Mouse (Mus musculus): ENCODE measurements around the gene Gfy.
"Not testable (repeated sequence)": the region's sequence is repeated elsewhere in the genome, so short reads cannot be mapped to it uniquely, and the experiment has no call there.

Gene Gfy

DNA sequence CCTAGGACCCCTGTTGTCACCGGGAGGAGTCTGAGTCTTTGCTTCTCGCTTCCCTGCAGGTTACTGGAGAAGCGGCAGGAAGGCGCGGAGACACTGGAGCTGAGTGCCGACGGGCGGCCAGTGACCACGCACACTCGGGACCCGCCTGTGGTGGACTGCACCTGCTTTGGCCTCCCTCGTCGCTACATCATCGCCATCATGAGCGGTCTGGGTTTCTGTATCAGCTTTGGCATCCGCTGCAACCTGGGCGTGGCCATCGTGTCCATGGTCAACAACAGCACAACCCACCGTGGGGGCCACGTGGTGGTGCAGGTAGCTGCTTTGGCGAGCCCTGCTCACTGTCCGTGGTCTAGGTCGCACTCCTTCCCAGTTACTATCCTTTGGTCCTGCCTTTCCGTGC, 10.7 kb downstream of the Gfy start:
- in situ Hi-C loops (cut with MboI, MseI), result no loop called here

DNA sequence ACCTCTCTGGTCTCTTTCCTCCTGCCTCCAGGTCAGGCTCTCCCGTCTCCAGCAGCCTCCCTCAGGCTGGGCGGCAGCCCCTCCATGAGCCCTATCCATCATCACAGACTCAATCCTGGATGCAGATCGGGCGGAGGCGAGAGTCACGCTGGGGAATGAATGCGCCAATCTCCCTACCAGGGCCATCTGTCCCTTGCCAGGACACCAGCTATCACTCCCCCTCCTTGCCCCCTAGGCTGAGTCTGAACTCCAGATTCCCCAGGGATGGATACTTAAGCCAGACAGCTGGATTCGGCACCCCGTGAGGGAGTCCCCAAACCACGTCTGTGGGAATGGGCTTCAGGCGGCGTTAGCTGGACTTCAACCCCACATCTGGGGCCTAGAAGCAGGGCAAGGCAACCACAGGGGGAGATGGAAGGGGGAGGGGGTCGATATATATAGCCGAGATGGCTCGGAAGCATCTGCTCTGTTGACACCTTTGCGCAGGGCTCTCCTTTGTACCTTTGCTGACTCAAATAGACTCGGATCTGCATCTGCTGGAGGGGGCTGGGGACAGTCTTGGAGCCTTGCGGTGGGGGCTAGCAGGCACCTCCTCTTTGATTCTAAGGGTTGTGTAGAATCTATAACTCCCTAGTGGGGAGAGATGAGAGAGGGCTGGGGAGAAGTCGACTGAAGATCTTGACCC, 11.5 kb downstream of the Gfy start:
- in situ Hi-C loops (cut with MboI, MseI), result no loop called here

DNA sequence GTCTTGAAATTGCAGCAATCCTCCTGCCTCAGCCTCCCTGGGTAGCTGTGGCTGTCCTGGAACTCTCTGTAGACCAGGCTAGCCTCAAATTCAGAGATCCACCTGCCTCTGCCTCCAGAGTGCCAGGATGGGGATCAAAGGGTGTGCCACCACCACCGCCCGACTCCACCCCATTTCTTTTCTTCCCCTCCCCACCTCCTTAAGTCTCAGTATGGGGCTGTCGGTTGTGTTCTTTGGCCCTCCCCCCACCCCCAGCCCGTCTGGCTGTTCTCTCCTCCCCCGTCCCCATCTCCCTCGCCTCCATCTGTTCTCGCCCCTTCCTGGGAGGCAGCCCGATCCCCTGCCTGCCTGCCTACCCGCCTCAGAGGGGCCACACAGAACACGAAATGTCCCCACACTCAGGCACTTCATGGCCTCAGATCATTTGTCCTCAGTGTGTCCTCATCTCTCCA, 12.4 kb downstream of the Gfy start:
- in situ Hi-C loops (cut with MboI, MseI), result no loop called here

DNA sequence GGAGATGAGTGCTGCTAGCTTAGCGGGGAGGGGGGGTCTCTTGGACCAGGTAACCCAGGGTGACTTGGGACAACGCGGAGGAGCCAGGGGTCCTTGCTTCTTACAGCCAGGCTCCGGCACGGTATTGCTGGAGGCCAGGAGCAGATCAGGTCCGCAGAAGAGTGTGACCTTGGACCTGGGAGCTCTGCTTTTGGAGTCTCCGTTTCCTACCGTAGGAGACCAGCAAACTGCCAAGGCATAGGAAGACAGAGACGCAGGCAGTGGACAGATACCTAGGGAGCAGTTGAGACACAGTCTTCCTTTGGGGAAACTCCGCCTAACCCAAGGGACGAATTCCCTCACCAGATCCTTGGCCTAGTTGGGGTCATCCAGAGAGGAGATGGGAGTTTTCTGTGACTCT, 13.7 kb downstream of the Gfy start:
- in situ Hi-C loops (cut with MboI, MseI), result no loop called here

DNA sequence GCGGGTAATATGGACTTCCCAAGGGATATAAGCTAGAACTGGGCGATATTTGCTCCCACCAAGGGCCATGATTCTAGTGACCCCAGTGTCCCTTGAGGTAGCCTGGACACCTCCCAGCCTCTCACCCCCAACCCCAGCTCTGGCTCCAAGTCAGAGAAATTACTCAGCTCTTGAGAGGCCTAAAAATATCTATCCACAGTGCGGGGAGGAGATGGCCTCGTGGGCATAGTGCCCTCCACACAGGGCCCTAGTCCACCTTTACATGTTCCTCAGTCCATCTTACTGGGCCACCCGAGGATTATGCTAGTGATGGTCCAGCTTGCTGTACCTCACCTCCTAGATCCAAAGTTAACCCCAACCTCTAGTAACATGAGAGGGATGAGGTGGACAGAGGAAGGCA, 14.5 kb downstream of the Gfy start:
- in situ Hi-C loops (cut with MboI, MseI), result no loop called here

DNA sequence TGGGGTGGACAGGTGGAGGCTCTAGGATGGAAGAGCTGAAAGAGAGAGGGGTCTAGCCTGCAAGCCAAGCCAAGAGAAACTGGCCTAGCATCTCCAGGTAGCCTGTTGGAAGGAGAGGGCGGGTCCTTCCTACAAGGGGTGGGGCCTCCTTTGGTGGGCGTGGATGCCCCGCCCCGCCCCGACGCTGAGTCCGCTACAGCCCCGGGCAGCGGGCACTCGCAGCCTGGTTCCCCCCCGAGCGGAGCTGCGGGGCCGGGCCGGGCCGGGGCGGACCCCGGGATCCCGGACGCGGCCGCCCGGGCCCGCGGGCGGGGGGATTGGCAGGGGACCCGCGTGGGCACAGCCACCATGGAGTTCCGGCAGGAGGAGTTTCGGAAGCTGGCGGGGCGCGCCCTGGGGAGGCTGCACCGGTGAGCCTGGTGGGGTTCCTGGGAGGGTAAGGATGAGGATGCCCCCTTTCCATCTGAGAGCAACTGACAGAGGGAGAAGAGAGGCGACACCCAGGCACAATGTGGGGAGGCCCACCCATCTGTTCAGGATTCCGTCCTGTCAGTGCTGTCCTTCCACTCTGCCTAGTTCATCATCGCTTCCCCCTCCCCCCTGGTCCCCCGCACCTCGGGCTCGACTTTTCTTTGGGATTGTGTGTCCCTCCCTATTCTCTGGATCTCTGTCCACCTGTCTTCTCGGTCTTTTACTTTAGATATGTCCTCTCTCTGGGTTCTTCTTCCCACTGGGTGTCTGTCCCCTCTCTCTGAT, 15.5 kb downstream of the Gfy start, which contains the start of gene Slc17a7:
TSS of gene Slc17a7 (plus strand) at position 215 of the 756 bp plus-strand sequence.
- in situ Hi-C loops (cut with MboI, MseI), result no loop called here

DNA sequence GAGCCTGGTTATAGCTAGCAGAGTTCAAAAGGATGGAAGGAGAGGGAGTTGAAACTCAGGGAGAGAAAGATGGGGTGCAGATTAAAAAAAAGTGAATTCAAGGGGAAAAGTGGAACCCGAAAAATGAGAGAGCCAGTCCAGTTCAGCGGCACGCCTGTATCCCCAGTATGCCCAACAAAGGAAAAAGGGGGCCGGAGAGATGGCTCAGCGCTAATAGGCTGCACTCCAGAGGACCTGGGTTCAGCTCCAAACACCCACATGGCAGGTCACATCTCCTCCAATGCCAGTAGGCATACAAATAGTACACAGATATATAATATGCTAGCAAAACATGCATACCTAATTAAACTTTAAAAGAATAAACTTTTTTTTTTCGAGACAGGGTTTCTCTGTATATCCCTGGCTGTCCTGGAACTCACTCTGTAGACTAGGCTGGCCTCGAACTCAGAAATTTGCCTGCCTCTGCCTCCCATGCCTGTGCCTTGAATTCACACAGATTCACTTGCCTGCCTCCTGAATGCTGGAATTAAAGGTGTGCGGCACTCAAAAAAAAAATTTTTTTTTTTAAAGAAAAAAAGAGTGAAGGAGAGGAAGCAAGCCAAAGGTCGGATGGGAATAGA, 16.3 kb downstream of the Gfy start:
- in situ Hi-C loops (cut with MboI, MseI), result no loop called here

DNA sequence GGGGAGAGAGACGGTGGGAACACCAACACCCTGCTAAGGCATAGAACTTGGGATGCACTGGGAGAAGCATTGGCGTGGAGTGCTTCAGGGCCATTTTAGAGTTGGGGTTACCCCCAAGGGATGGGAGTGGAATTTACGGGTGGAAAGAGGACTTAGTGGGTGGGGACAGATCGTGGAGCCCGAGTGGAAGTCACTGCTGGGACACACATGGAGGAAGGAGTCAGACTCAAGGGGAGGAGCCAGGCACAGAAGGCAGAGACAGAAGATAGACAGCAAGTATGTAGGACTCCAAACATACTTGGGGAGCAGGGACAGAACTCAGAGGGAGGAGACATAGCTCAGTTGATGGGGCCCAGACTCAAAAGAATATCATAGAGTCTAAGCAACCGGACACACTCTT, 16.8 kb downstream of the Gfy start:
- in situ Hi-C loops (cut with MboI, MseI), result no loop called here

DNA sequence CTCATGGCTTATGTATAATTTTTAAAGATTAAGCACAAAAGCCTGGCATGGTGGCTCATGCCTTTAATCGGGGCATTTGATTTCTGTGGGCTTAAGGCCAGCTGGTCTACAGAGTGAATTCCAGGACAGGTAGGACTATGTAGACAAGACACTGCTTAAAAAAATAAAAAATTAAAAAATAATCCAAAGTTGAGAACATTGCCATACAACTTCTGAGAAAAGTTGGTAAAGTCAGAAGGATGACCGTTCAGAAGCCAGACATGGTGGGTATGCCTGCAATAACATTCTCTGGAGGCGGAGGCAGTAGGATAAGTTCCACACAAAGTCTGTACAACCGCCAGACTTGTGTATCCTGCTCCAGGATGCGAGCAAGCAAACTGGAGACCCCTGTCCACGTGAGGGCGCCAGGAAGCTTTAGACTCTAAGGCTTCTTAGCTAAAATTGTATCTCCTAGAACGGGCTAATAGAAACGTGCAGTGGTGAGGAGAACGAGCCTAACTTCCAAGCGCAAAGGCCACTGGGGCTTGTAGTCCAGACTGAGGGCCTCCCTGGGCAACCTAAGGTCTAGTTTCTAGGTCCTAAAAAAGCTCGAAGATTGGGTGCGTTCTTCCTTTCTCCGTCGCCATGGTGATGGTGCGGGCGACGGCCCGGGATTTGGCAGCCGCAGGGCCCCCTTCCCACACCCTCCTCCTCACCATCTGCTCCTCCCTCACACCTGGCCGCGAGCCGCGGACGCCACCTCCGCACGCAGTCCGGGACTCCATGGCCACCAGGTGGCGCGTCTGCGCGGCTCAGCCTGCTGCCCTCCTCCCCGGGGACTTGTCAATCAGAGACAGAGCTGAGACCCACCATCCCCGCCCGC, 17.5 kb downstream of the Gfy start:
- in situ Hi-C loops (cut with MboI, MseI), result no loop called here

DNA sequence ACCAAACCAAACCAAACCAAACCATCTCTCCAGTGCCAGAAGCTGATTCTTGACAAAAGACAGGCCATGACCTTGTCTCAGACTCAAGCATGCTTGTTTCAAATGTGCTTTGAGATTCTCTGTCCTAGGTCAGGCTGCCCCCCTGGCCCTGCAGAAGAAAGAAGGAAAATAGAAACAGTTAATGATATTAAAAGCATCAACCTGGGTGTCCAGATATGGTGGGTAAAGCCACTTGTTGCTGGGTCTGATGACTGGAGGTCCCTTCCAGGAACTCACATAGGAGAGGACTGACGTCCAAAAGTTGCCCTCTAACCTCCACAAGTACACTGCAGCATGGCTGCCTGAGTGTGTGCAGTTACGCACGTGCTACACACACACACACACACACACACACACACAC, 18.5 kb downstream of the Gfy start:
- in situ Hi-C loops (cut with MboI, MseI), result no loop called here

DNA sequence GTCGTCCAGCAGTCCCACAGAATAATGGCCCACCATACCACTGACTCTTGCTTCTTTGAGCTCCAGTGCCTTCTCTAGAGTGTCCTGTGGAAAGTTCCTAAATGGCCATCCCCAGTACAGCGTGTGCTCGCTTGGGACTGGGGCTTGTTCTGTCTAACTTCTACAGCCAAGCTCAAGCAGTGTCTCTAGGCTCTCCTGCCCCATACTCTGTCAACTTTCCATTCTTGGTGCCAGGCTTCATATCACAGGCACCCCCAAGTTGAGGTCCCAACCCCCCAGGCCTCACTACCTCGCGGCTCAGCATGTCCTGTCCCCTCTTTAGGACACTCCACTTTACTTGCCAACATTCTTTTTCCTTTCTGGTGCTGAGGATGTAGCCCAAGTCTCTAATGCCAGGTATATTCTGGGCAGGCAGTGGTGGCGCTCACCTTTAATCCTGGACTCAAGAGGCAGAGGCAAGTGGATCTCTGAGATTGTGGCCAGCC, 19.0 kb downstream of the Gfy start:
- in situ Hi-C loops (cut with MboI, MseI), result no loop called here

DNA sequence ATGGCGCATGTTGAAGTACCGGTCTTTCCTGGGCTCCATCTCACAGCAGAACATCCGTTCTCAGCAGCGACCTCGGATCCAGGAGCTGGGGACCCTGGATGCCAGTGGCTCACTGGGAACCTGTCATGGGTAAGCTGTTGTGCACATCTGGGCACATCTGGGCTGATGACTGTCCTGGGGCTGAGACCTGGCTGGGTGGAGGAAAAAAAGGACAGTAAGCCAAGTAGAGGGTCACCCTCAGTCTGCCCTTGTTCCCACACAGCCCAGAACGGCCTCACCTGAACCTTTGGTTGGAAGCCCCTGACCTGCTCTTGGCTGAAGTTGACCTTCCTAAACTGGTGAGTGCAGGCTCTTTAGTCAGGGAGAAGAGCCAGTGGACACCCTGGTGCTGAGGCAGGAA, 20.4 kb downstream of the Gfy start:
- in situ Hi-C loops (cut with MboI, MseI), result no loop called here

DNA sequence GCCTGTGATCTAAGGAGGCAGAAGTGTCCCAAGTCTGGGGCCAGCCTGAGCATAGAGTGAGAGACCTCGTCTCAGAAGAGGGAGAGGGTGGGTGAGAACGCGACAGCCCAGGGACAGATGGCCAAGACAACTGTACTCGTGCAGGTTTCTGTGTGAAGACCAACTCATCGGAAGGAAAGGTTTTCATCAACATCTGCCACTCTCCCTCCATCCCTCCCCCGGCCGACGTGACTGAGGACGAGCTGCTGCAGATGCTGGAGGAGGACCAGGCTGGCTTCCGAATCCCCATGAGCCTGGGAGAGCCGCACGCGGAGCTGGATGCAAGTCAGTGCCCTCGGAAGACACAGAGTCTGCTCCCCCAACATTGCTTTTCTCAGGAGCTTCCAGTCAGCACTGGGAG, 21.9 kb downstream of the Gfy start:
- in situ Hi-C loops (cut with MboI, MseI), result no loop called here

DNA sequence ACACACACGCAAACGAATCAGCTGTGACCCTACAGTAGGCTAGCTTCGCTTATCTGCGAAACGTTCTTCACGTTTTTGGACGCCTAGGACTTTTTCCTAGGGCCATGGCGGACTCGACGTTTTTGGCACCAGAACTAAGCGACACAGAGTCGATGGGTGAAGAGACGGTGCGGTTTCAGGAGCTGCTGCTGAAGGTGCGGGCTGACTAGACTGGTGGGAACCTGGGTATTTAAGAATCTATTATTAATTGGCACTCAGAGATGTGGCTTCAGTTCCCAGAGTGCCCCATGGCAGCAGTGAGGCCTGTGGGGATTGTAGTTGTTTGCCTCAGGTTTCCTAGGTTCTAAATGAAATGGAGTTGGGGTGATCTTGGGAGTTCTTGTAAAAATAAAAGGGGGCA, 23.2 kb downstream of the Gfy start:
- in situ Hi-C loops (cut with MboI, MseI), result no loop called here

DNA sequence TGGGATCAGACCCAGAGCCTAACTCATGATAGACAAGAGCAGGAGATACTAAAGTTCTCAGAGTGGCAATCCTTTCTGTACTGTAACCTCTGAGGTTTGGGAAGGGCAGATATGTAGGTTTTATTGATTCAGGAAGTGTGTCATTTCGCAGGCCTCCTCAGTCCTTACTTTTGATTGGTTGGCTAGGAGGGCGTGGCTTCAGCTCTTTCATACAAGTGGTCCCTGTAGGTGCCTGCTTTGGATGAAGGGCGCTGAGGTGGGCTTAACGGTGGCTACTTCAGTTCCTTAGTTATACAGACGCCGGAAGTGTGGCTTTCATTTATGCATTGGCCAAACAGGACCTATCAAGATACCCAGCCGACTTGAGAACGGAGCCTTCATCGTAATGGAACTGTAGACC, 23.8 kb downstream of the Gfy start:
- in situ Hi-C loops (cut with MboI, MseI), result no loop called here

DNA sequence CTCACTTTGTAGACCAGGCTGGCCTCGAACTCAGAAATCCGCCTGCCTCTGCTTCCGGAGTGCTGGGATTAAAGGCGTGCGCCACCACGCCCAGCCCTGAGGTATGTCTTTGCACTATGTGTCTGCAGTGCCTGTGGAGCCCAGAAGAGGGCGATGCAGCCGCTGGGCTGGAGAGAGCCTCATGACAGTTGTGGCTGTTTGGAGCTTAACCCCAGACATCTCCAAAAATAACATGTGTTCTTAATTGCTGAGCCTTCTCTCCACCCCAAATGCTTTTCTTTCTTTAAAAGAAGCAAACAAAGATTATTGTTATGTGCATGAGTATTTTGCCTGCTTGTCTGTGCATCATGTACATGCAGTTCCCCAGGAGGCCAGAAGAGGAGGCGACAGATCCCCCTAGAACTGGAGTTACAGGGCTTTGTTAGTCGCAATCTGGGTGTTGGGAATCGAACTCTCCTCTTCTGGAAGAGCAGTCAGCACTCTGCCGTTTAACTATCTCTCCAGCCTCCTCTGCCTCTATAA, 24.3 kb downstream of the Gfy start:
- in situ Hi-C loops (cut with MboI, MseI), result no loop called here

DNA sequence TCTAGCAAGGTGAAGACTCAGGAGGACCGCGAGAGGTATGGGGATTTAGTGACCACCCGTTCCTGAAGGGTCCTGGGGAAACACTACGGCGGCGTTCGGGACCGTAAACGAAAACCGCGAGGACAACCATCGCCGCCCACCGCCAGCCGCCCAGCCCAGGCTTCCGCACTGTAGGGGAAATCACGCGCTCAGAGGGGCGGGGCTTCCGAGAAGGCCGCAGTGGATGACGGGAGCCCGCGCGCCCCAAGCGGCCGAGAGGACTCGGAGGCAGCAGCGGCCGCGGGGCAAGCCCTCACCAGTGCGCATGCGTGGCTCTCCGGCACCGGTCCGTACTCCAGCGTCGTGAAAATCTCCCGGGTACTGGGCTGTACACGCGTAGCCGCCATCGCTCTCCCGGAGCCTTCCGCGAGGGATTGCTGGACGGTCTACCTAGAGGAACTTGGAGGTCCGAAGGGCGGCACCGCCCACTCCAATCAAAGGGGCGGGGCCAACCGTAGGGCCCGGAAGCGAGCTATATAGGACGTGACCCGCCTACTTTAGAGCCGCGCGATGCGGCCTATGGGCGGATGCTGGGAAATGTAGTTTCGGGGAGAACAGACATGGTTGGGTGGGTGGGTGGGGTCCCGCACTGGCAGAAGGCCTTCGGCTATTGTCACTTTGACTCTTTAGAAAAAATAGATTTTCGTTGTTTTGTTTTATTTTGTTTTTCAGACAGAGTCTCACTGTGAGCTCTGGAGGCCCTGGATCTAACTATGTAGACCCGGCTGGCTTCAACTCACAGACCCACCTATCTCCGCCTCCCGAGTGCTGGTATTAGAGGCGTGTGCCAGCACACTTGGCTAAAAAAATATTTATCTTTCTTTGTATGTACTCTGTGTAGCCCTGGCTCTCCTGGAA, 25.0 kb downstream of the Gfy start, which contains the start of the genes Pih1d1 and Aldh16a1:
TSS of gene Pih1d1 (plus strand) at position 208 of the 897 bp plus-strand sequence.
TSS of gene Aldh16a1 (minus strand) at position 489 of the 897 bp plus-strand sequence.
- in situ Hi-C loops (cut with MboI, MseI), result no loop called here

DNA sequence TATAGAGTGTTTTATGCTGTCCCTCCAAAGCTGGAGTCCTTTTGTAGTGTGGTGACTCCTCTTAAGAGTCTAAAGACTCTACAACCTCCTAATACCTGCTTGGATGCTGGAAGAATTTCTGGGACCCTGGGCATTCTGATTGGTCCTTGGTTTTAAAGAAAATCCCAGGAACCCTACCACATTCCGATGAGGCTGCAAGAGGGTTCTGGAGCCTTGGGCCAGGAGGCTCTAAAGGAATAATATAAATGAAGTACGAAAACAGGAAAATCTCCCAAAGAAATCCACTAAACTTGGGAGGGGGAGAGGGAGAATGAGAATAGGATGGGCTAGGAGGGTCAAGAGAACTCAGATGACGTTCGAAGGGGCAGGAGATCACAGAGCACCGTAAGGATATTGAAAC, 25.8 kb downstream of the Gfy start:
- in situ Hi-C loops (cut with MboI, MseI), result no loop called here

DNA sequence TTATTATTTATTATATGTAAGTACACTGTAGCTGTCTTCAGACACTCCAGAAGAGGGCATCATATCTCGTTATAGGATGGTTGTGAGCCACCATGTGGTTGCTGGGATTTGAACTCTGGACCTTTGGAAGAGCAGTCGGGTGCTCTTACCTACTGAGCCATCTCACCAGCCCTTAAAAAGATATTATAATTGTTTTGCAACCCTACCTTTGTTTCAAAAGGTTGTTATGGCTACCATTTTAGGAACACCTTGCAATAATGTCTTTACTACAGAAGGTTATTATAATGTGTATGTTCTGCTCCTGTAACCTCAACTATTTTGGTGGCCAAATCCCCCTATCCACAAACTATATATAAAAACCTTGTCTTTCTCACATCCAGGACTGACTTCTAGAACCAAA, 26.3 kb downstream of the Gfy start:
- in situ Hi-C loops (cut with MboI, MseI), result not testable (repeated sequence)

DNA sequence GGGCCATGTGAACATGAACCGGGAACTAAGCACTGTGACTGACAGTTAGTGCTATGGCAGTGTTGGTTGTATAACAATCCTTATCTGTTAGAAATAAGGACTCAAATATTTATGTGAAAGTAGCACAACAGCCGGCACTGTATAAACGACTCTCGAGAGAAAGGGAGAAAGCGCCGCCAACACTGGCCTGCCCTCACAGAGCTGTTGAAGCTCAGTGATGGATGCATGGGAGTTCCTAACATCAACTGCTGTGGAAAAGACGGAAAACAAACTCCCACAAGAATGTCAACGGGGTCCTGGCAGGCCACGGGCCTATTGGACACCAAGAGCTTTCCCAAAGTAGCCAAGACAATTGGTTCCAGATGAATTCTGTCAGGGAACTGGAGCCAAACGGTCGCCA, 28.1 kb downstream of the Gfy start:
- in situ Hi-C loops (cut with MboI, MseI), result no loop called here

Data from T-helper 1 cell (primary cell).